Mouse (Mus musculus): ENCODE results near the gene Smarca2.

DNA sequence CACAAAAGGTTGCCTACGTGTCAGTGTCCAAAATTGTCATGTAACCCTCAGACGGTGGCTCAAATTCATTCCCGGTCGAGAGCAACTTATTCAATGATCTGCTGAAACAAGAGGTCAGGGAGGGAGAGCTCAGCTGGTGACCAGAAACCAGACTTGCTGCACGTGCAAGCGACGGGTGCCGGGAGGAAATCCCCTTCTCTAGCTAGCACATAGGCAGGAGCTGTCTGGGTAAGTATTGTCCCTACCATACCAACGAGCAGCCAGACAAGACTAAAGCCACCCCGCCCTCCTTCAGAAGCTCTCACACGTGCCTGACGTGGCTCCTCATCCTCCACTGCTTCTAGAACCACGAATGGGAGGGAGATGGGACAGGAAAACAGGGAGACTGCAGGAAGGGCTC is 154.4 kb downstream of the Smarca2 start:
- no peak for TF ChIP-seq MYOD1 (IDR thresholded peaks at IDR 0.05; ENCODE audit: control insufficient read depth, insufficient read length, low read depth)
- no peak for TF ChIP-seq CTCF (IDR thresholded peaks at IDR 0.05; ENCODE audit: control insufficient read depth, insufficient read depth, insufficient read length)
